Mouse (Mus musculus) heart, adult 11 months (tissue): ENCODE data around the gene D630045J12Rik.
A peak's percentile ranks its signal among the peaks of the same experiment; 100 is the strongest.

Source experiments
- DNase-seq: peaks from one replicate; pipeline ENCODE4 v3.0.0; 2022

Gene D630045J12Rik

DNA sequence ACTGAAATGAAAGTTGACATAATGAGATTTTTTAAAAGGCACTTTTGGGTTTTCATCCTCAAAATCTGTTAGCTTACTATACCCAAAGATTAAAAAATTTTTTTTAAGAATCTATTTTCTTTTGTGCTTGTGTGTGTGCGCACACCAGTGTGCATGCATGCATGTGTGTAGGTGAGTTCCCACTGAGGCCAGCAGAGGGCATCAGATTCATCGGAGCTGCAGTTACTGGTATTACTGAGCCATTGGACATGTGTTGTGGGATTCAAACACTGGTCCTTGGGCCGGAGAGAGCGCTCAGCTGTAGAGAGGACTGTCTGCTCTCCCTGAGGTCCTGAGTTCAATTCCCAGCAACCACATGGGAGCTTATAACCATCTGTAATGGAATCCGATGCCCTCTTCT is 123.9 kb downstream of the D630045J12Rik start:
- DNase-seq, result no peak

DNA sequence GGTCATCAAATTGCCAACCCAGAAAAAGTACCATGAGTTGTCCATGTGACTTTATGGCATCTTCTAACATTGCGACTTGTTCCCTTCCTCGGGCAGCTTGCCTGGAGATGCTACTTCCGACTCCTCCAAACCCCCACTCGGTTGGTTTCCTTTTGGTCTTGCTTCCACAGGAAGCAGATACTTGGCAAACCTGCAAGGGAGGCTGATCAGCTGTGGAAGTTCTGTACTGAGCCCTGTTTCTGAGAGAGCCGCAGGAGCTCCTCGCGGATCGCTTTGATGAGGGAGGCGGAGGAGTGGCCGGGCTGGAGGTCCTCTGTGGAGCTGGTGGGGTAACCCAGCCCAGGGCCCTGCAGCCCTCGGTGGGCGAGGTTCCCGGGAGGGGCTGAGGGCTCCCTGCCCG is 125.7 kb downstream of the D630045J12Rik start:
- DNase-seq, result peak; percentile 94

DNA sequence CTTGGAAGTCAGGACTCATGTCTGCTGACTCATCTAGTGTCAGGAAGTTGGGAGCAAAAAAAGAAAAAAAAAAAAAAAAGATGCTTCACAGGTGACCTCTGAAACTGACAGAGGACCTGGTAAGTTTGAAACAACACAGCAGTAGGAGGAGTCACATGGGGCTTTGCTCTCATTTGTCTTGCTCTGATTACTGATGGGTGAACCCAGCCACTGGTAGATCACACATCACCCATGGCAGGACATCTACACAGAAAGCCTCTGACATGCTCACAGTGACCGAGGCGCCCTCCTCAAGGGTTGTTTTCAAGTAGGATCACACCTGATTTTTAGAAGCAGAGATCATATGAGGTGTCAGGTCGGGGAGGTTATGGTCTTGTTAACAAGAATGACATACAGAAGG is 128.3 kb downstream of the D630045J12Rik start:
- DNase-seq, result no peak

DNA sequence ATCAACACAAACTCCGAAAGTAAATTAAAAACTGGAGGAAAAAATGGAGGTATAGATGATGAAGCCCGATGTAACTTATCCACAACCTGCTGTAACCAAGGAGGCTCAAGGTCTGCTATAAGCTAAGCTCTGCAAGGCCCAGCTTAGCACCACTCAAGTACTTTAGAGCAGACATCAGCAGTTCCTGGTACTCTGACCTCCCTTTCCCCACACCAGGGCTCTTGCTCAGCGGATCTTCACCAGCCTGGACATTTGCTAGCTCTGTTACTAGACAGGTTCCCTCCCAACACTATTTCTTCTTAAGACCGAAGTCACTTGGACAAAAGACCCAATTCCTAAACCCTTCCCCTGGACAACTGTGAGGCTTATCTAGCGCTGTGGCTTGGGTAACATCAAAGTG is 128.9 kb downstream of the D630045J12Rik start:
- no peak for DNase-seq

DNA sequence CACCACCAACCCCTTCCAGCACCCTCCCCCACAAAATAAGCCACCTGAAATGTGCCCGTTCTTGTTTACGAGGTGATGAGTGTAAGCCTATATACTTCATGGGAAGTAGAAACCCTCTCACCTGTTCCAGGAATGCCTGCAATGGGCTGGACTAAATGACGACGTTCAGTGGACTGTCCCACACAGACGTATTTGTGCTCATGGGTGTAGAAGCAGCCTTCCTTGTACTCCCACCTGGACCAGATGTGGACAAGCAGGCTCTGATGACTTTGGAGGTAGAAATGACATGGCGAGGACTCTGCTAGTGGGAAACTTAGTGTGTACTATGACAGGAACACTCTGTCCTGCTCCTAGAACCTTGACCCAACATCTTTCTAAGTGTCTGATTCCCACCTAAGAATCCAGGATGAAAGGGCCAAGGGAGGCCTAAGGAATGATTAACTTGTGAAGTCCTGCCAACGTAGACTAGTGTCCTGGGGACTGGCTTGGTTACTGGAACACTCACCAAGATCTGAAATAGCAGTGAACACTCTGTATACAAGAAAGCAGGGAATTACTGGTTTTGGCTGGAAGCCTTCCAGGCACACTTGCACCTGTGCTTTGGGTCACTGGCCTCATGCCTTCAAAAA is 129.5 kb downstream of the D630045J12Rik start, which contains the start of gene Atp6v0a4:
Gene Atp6v0a4 (minus strand): TSS at position 380 of the 629 bp plus-strand sequence.
- no peak for DNase-seq

DNA sequence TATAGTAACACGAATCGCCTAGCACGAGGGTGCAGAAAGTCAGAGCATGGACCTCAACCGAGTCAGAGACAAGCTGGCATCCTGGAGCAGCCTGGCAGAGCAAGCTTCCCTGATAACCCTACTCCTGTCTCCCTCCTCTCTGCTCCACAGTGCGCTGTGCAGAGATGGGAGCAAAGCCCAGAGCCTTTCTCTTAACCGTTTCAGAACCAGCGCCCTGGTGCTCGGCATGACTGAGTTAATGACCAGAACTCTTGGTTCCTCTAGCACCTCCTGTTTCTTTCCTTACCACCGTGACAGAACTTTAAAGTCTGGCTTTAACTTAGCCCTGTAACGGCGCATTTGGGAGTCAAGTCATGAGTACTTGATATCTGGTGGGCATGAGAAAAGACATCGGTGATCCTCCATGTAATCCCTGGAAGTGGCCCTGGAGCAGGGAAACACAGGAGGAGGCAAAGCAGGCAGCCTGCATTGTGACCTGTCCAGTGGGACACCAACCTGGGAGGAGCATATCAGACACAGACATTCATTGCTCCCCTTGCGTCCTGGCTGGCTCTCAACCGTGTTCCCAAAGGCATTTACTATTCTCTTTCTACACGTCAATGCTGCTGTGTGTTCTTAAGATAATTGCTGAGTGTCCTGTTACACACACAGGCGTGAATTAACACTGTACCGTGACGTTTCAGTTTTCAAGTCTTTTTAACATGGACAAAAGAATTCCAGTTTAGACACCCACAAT is 130.2 kb downstream of the D630045J12Rik start:
- DNase-seq, result no peak

DNA sequence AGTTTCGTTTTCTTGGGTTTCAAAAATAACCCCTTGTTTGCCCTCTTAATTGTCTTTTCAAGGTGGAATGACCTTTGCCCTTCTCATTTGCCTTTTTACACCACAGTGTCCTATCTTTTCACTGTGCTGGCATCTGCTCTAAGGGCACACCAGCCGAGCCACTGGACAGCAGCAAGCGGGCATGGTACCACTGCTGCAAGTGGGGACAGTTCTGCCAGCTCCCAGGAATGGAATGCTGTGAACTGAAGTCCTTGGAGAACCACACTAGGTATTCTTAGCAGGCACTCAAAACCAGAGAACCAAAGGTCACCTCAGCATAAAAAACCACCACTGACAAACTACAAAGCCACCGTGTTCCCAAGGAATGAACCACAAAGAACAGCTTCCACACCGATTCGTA is 131.0 kb downstream of the D630045J12Rik start:
- peak; percentile 91 for DNase-seq

DNA sequence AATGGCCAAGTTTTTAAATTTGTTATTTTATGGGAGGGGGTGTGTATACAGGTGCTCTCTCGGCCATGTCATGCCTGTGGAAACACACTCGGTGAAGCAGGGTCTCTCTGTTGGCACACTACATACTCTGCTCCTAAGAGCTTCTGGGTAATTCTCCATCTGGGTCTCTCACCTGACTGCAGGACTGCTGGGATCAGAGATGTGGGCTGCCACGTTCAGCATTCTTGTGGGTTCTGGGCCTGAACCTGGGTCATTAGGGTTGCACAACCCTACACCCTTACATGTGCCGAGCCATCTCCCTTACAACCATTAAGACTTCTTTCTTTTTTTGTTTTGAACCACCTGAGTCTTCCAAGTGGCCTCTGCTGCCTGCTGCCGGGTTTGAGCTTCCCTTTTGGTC is 132.0 kb downstream of the D630045J12Rik start:
- no peak for DNase-seq

DNA sequence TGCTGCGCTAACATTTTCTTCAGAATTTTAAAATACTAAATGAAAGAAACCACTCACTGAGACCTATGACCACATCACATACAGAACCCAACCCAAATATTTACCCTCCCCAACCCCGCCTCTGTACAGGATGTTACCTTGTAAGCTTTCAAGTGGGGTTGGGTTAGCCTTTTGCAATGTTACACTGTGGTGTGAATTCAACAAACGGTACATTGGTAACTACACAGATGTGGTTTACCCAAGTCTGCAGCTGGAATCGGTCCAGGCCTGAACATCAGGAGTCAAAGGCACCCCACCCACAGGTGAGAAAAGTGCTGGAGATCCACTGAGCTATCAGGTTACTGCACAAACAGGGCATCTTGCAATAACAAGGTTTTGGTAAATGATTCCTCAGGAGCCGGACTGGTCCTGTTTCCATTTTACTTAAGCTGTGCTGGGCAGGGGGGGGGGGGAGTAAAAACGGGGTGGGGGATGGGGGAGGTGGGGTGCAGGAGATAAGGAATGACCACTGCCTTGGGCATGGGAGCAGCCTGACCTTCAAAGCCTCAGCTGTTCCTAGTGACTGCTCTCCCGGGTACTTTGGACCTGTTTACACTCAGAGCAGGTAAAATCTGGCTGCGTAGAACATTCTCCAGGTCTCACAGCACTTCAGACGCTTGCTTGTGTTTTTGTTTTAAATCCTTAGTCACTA is 133.0 kb downstream of the D630045J12Rik start:
- no peak for DNase-seq

DNA sequence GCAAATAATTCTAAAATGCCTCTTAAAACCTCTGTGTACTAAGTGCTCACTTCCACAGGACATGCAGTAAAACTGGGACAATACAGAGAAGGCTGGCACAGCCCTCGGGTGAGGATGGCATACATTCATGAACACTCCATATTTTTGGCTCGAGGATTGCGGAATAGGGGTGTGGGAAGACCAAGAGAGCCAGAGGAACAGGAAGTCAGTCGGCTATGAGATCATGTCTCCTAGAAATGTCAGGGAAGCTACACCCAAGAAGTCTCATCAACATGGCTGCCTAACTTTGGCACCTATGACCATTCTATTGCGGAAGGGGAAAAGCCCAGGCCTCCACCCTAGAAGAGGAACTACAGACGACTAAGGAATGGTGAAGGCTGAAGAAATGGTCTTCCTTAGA is 135.5 kb downstream of the D630045J12Rik start:
- DNase-seq, result peak; percentile 92

DNA sequence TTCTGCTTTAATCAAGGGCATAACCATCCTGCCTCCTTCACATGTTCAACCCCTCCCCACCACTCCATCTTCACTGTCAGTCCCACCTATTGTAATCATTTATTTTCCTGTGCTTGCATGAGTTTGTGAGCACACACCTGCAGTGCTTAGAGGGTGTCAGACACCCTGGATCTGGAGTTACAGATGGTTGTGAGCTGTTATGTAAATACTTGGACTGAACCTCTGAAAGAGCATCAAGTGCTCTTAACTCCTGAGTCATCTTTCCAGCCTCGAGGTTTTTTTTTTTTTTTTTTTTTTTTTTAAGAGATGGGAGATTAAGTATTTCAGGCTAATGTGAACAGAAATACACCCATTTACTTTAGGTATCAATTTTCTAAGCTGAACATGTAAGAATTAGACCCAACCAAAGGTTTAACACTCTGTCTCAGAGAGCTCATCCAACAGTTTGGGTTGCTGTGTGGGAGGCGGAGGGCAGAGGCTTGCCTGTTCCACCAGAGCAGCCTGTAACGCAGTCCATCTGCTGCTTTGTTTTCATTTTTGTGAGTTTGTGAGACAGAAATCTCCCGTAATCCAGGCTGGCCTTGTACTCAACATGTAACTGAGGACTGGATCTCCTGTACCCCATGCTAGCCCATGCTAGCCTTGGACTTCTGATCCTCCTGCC is 137.6 kb downstream of the D630045J12Rik start:
- no peak for DNase-seq

DNA sequence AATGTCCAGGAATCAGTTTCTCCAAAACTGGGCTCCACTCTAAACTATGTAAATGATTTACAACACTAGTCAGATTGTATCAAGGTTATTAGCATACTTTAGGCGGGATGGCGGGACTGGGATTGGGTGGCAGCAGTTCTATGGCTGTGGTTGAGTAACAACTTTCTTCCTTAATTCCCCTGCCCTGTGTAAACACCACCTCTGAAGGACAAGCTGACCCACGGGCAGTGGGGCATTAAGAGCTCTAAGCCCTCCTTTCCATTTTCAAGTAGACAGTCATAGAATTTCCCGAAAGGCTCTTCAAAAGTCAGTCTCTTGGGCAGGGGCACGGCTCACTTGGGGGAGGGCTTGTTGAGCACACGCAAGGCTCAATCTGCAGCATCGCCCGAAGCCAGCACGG is 142.9 kb downstream of the D630045J12Rik start:
- DNase-seq, result no peak

DNA sequence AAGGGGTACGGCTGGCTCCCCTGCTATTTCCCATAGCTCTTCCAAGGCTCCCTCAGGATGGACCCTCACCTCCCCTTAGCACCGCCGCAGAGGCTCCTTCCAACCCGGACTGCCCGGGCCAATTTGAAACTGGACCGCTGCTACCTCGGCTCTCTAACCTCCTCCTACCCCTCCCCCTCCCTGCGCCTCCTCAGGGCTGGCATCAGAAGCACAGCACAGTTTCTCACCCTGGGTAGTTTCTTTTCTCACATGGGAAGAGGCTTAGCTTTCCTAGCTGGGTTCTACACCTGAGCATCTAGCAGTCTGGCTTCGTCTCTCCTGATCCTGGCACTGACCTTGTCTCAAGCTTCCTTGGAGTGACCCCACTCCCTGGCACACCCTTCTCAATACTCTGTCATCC is 143.9 kb downstream of the D630045J12Rik start:
- no peak for DNase-seq

DNA sequence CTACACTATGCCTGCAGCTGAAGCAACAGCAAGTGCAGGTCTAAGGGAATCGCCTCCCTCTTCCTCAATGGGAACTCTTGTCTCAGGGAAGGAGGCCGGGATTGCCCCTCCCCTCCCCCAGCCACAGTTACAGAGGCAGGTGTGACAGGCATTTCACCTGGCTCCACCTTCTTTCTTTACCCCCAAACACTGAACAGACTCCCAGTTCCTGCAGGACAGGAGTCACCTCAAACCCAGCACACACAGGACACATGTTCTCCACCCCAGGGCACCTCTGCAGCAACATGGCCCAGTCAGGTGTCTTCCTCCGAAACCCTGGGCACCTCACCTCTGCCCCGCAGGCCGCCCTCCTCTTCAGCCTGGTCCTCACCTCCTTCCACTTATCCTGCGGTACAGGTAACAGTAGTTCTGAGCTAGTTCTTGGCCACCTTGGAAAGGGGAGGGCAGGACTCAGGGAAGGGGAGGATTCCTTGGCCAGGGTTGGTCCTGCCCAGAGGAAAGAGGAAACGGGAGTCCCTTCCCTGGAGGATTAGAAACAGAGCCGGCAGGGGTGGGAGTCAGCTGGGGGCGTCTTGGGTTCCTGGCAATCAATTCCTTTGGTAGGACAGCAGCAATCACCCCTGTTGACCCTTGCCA is 144.5 kb downstream of the D630045J12Rik start, which contains the start of gene Tmem213:
Gene Tmem213 (plus strand): TSS at position 96 of the 636 bp plus-strand sequence.
- no peak for DNase-seq

DNA sequence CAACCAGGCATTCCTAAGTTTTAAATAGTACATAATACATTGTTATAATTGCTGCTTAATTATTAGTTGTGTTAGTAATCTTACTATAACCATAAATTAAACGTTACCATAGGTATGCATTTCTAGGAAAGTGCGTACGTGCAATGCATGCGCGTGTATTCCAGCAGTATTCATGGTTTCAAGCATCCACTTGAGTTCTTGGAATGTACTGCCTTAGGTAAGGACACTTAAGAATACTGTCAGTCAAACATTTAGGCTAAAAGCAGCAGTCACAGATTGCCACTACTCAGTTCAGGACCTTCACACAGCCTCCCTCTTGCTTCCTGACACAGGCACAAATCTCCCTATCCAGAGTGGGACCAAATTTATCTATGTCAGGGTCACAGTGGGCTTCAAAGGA is 145.4 kb downstream of the D630045J12Rik start:
- no peak for DNase-seq

DNA sequence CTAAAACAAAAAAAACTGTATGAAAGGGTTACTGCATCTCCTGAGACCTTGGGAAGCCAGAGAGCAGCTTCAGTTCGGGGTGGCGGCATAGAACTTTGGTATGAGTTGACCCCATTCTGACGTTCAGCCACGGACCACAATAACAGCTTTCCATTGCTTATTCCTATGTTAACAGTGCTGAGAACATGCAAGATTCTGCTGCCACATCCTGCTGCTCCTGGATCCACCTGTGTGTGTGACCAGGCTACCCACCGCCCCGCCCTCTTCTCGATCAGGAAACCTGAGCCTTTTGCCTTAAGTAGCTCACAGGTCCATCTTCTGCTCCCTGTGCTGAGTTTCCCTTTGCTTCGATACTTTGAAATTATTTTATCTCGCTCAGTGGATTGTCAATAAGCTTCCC is 147.9 kb downstream of the D630045J12Rik start:
- DNase-seq, result peak; percentile 72

DNA sequence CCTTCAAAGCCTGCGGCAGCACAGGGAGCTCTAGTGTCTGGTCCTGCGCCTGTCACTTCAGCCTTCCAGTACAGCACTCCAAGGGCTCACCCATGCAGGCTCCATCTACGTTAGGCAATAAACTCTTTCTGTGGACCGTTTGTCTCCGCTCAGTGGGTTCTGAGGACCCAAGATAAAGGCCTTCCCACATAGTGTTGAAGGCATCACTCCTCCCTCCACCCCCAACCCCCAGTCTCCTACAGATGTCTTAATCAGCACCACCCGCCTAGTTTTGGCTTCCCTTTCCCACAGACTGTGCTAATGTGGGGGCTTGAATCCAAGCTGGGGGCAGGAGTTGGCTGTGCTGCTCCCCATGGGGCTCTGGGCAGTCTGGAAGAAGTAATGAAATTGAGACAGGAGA is 150.0 kb downstream of the D630045J12Rik start:
- DNase-seq, result no peak

DNA sequence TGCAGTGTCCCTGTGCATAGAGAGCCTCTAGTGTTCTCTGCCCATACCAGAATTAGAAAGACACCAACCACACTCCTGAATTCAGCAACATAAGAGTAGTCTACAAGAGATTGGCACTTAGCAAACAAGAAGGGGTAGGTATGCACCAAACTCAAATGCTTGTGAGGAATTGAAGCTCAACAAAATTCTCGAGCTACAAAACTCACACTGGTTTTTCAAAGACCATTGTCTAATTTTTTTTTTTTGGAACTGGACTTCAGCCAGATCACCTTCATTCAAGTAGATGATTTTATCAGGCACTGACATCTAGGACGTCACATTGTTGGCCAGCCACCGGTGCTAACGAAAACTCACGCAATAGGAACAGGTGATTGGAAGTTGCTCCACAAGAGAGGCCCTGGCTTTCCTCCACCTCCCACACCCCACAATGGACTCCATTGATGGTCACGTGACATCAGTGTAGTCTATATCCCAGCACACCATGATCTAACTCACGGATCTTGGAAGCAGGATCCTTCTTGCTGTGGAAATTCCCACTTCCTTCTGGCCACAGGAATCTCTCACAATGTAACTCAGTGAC is 151.5 kb downstream of the D630045J12Rik start:
- no peak for DNase-seq

DNA sequence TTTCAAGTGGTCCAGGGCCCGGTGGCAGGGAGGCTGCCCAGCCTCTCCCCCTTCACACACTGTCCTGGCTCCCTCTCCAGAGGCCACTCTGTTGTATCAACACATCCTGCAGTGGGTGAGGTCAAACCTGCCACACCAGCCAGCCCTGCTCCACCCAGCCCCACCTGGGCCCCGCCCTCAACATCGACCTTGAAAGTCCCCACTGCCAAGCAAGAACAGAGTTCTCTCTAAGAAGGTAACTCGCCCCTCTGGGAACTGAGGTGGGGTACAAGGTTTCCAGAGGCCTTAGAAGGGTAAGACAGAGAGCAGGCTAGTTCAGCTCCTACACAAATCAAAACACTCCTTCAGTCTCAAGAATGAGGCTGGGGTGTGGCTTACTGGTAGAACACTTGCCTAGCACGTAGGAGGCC is 156.8 kb downstream of the D630045J12Rik start:
- no peak for DNase-seq

DNA sequence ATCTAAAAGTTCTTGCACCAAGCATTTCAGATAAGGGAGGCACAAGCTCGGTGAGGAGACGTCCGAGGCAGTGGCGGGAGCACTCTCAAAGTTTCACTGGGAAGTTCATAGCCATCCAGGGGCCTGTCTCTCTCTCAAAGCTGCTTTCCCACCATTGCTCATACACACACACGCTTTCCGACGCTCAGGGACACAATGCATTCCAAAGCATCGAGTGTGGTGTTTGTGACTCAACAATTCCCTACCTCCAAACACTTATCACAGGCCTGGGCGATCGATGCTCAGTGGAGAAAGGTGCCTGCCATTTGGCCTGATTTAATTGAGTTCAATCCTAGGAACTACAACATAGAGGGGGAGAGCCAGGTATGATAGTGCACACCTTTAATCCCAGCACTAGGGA is 159.1 kb downstream of the D630045J12Rik start:
- no peak for DNase-seq

DNA sequence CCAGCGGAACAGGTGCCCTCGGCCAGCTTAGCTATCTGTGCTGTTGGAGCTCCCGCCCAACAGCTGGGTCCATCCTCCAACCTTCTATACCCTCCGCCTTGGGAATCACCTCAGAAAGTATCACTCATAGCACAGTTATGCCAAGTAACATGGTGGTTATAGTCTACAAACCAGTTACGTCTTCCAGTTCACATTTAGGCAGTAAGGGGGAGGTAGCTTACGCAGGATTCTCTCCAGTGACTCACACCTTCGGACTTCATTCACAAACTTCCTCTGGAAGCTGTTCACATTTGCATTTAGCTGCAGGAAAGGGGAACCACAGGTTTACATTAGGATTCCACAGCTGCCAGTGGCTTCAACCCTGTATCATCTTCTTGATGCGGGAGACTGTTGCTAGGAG is 161.3 kb downstream of the D630045J12Rik start:
- no peak for DNase-seq

DNA sequence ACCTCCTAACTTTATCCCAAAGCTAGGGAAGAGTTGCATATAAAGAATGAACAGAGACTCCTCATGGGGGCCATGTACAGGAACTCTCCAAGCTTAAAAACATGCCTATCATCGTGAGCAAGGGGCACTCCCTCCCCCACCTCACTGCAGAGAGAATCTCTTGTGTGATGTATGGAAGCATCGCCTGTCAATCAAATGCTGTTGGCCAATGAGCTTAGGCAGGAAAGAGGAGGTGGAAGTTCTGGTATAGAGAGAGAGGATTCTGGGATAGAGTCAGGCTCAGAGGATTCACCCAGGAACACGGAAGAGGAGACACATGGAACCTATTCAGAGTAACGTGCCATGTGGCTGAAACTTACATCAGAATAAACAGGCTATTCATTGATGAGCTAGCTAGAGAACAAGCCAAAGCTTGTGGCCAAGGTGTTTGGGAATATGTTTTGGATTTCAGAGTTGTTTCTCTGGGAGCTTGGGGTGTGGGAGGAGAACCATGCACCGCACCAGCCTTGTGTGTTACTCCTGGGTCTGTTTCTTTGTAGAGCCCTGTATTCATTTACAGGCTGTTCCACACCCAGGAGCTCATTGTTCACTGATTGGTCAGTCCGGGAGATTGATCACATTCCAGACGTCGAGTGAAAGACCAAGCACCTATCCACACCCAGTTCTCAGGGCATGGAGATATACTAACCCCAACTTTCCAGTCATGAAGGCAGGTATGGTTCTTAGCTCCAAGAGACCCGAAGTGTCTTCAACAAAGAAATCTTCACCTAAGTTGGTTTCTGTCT is 166.4 kb downstream of the D630045J12Rik start:
- no peak for DNase-seq
